Mouse (Mus musculus): ENCODE results near the gene Atg4b. TPM values are rescaled to one million over a fixed set of nuclear protein-coding genes. Genes with fewer than 3 reads are reported as not detected.

Gene Atg4b
- polyA plus RNA-seq, 1 experiment from 2014 or later, result 81.2 TPM

GRCm38 (mm10) chr1:93803556-93804507, 52.5 kb downstream of the Atg4b start, which contains the start of gene Ing5:
TSS of gene Ing5 (plus strand) at chr1:93803965.
- peak; percentile 95 for ATAC-seq (ENCODE audit: insufficient read depth, low FRiP score, low read depth)
- Histone ChIP-seq H3K4me2 (peak within 1 kb of the TSS; percentile 84), H3K36me3 (peaks cover 32% of the 10 kb centered on the region), H3K27ac (peak within 1 kb of the TSS; percentile 99), H3K9me3 (no peaks in the 10 kb centered on the region), H3K4me1 (peaks cover 28% of the 10 kb centered on the region), H3K9ac (peak within 1 kb of the TSS; percentile 95), H3K4me3 (replicated peaks) (peak within 1 kb of the TSS; percentile 92), H3K27me3 (replicated peaks) (no peaks in the 10 kb centered on the region)
- WGBS, result under 1% methylated on average over 84 of the region's 94 CpGs

GRCm38 (mm10) chr1:93804818-93805217, 53.5 kb downstream of the Atg4b start:
- Histone ChIP-seq H3K9ac (no peak overlapping the region), H3K4me3 (replicated peaks) (peak overlapping the region; percentile 92), H3K27ac (0 out of 2 replicates have a peak overlapping the region, but pooled peaks have one; percentile 44), H3K9me3 (no peaks in the 10 kb centered on the region), H3K4me1 (peaks cover 28% of the 10 kb centered on the region), H3K36me3 (peaks cover 29% of the 10 kb centered on the region), H3K4me2 (peak overlapping the region; percentile 84), H3K27me3 (replicated peaks) (no peaks in the 10 kb centered on the region)
- no peak for ATAC-seq (ENCODE audit: insufficient read depth, low FRiP score, low read depth)
- 66% methylated on average over 4 of the region's 4 CpGs for WGBS

- 0 out of 2 replicates have a peak overlapping the region, but pooled peaks have one; percentile 44 for H3K27ac ChIP-seq
- peak overlapping the region; percentile 92; the same call in 1 of the 2 replicates for H3K4me3 ChIP-seq (replicated peaks)
- H3K4me2 ChIP-seq, result peak overlapping the region; percentile 84
- H3K9ac ChIP-seq, result no peak overlapping the region
- H3K36me3 ChIP-seq, result peaks cover 32% of the 10 kb centered on the region
- H3K9me3 ChIP-seq, result no peaks in the 10 kb centered on the region
- no peak for ATAC-seq (ENCODE audit: insufficient read depth, low FRiP score, low read depth)
- no peaks in the 10 kb centered on the region for H3K27me3 ChIP-seq (replicated peaks)
- WGBS, result 66% methylated on average over 5 of the region's 5 CpGs
- H3K4me1 ChIP-seq, result peaks cover 28% of the 10 kb centered on the region
Measured at GRCm38 (mm10) chr1:93805221-93805951, 54.1 kb downstream of the Atg4b start.

- no peaks in the 10 kb centered on the region for H3K27me3 ChIP-seq (replicated peaks)
- H3K4me3 ChIP-seq (replicated peaks), result no peak overlapping the region
- no peak overlapping the region for H3K27ac ChIP-seq
- peaks cover 14% of the 10 kb centered on the region for H3K4me1 ChIP-seq
- H3K9me3 ChIP-seq, result no peaks in the 10 kb centered on the region
- WGBS, result 68% methylated on average over 4 of the region's 4 CpGs
- no peak overlapping the region for H3K4me2 ChIP-seq
- H3K9ac ChIP-seq, result no peak overlapping the region
- ATAC-seq (ENCODE audit: insufficient read depth, low FRiP score, low read depth), result no peak
- peaks cover 52% of the 10 kb centered on the region for H3K36me3 ChIP-seq
Measured at GRCm38 (mm10) chr1:93808871-93809270, 57.6 kb downstream of the Atg4b start.

GRCm38 (mm10) chr1:93810011-93810410, 58.7 kb downstream of the Atg4b start:
- 95% methylated on average over 3 of the region's 3 CpGs for WGBS
- ATAC-seq (ENCODE audit: insufficient read depth, low FRiP score, low read depth), result no peak
- peaks cover 7% of the 10 kb centered on the region for H3K4me1 ChIP-seq
- no peaks in the 10 kb centered on the region for H3K27me3 ChIP-seq (replicated peaks)
- H3K4me3 ChIP-seq (replicated peaks), result no peak overlapping the region
- H3K4me2 ChIP-seq, result no peak overlapping the region
- H3K36me3 ChIP-seq, result peaks cover 64% of the 10 kb centered on the region
- H3K27ac ChIP-seq, result no peak overlapping the region
- no peaks in the 10 kb centered on the region for H3K9me3 ChIP-seq
- H3K9ac ChIP-seq, result no peak overlapping the region

- Histone ChIP-seq H3K4me3 (replicated peaks) (no peak overlapping the region), H3K27me3 (replicated peaks) (no peaks in the 10 kb centered on the region), H3K36me3 (peaks cover 73% of the 10 kb centered on the region), H3K4me1 (no peaks in the 10 kb centered on the region), H3K27ac (no peak overlapping the region), H3K9ac (no peak overlapping the region), H3K9me3 (no peaks in the 10 kb centered on the region), H3K4me2 (no peak overlapping the region)
- WGBS, result 85% methylated on average over 8 of the region's 8 CpGs
- no peak for ATAC-seq (ENCODE audit: insufficient read depth, low FRiP score, low read depth)
Measured at GRCm38 (mm10) chr1:93811495-93812039, 60.3 kb downstream of the Atg4b start.

GRCm38 (mm10) chr1:93817823-93818532, 66.7 kb downstream of the Atg4b start:
- Histone ChIP-seq H3K36me3 (peaks cover 74% of the 10 kb centered on the region), H3K27ac (no peak overlapping the region), H3K4me3 (replicated peaks) (no peak overlapping the region), H3K27me3 (replicated peaks) (no peaks in the 10 kb centered on the region), H3K4me1 (no peaks in the 10 kb centered on the region), H3K9ac (no peak overlapping the region), H3K4me2 (no peak overlapping the region), H3K9me3 (no peaks in the 10 kb centered on the region)
- WGBS, result 93% methylated on average over 8 of the region's 8 CpGs
- ATAC-seq (ENCODE audit: insufficient read depth, low FRiP score, low read depth), result no peak

GRCm38 (mm10) chr1:93818722-93819121, 67.4 kb downstream of the Atg4b start:
- H3K27ac ChIP-seq, result no peak overlapping the region
- WGBS, result 91% methylated on average over 7 of the region's 7 CpGs

GRCm38 (mm10) chr1:93823796-93824495, 72.6 kb downstream of the Atg4b start:
- Histone ChIP-seq H3K4me2 (no peak overlapping the region), H3K4me1 (peaks cover 7% of the 10 kb centered on the region; the same call in 1 of the 2 replicates), H3K9me3 (no peaks in the 10 kb centered on the region), H3K36me3 (peaks cover 18% of the 10 kb centered on the region), H3K27me3 (replicated peaks) (no peaks in the 10 kb centered on the region), H3K9ac (no peak overlapping the region), H3K4me3 (replicated peaks) (no peak overlapping the region), H3K27ac (peak overlapping the region; percentile 97; the same call in 1 of the 2 replicates)
- 64% methylated on average over 3 of the region's 3 CpGs for WGBS
- ATAC-seq (ENCODE audit: insufficient read depth, low FRiP score, low read depth), result no peak

More at GRCm38 (mm10) chr1:93818722-93819121, 67.4 kb downstream of the Atg4b start:
- ATAC-seq (ENCODE audit: insufficient read depth, low FRiP score, low read depth), result no peak
- Histone ChIP-seq H3K4me3 (replicated peaks) (no peak overlapping the region), H3K9me3 (no peaks in the 10 kb centered on the region), H3K4me2 (no peak overlapping the region), H3K36me3 (peaks cover 67% of the 10 kb centered on the region), H3K4me1 (no peaks in the 10 kb centered on the region), H3K27me3 (replicated peaks) (no peaks in the 10 kb centered on the region), H3K9ac (no peak overlapping the region)

GRCm38 (mm10) chr1:93824609-93825008, 73.3 kb downstream of the Atg4b start, which contains the start of gene D2hgdh:
TSS of gene D2hgdh (plus strand) at chr1:93824909.
- Histone ChIP-seq H3K9ac (peak within 1 kb of the TSS; percentile 49), H3K27me3 (replicated peaks) (no peaks in the 10 kb centered on the region), H3K4me2 (peak within 1 kb of the TSS; percentile 73), H3K9me3 (no peaks in the 10 kb centered on the region), H3K36me3 (peaks cover 11% of the 10 kb centered on the region), H3K4me1 (peaks cover 7% of the 10 kb centered on the region; the same call in 1 of the 2 replicates), H3K27ac (peak within 1 kb of the TSS; percentile 97), H3K4me3 (replicated peaks) (peak within 1 kb of the TSS; percentile 57)
- 6% methylated on average over 10 of the region's 10 CpGs for WGBS
- 0 out of 2 replicates have a peak, but pooled peaks have one; percentile 0 for ATAC-seq (ENCODE audit: insufficient read depth, low FRiP score, low read depth)
